Mouse (Mus musculus) kidney, postnatal 10 days (tissue): ENCODE measurements at regions not wholly inside any gene's neighbourhood (a gene's known extent, or its start where the extent isn't known, plus 50 kb on each side); places are given as distances from the start of the nearest gene placed in this dataset.

Experiments used
- DNase-seq: peaks from one replicate; pipeline ENCODE4 v3.0.0; 2021; ENCODE audit warnings: mixed read lengths

- DNase-seq = no peak
These were observed 177.0 kb downstream of the Slc38a4 start for GRCm38 (mm10) chr15:96878796-96879195.

- DNase-seq = no peak
These were observed 177.8 kb downstream of the Slc38a4 start for GRCm38 (mm10) chr15:96877931-96878330.

- DNase-seq = no peak
These were observed 177.7 kb upstream of the Slc38a2 start for GRCm38 (mm10) chr15:96877271-96877670.

- DNase-seq = peak; percentile 74
These were observed 174.6 kb upstream of the Slc38a2 start for GRCm38 (mm10) chr15:96874145-96874544.

DNA sequence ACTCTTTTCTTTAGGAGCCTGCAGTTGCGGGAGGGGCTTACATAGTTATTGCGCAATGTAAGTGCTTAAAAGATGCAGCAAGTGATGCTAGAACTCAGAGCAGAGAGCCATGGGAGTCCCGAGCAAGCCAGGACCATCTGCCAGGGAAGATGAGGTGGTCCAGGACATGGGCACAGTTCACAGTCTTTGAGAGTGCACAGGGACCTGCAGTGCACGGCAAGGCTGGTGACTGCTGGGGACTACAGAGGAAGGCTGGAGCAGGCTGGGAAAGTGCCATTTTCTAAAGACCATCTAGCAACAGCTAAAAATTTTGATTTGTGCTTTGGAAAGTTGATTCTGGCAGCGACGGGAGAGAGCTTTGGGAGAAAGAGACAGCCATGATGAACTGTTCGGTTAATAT is 174.0 kb upstream of the Slc38a2 start:
- DNase-seq = peak; percentile 51

GRCm38 (mm10) chr15:96873126-96873525 is 173.6 kb upstream of the Slc38a2 start:
- no peak for DNase-seq

- no peak for DNase-seq
These were observed 168.2 kb upstream of the Slc38a2 start for GRCm38 (mm10) chr15:96867701-96868100.

DNA sequence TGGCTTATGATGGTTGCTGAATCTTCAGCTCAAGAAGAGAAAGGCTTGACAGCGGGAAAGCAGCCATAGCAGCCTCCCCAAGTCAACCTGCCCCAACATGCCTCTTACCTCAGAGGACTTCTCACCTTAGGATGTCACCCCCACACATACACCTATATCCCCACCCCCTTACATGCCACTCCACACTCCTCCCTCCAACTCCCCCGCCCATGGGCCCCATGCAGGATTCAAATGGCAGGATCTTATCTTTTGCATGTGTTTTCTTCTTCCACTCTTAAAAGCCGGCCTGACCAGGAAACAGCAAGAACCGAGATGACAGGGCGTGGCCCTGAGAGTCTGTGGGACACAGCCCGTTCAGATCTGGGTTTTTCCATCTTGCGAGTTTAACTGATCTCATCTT is 166.4 kb upstream of the Slc38a2 start:
- DNase-seq = no peak

GRCm38 (mm10) chr15:96857709-96858108 is 158.2 kb upstream of the Slc38a2 start:
- no peak for DNase-seq

DNA sequence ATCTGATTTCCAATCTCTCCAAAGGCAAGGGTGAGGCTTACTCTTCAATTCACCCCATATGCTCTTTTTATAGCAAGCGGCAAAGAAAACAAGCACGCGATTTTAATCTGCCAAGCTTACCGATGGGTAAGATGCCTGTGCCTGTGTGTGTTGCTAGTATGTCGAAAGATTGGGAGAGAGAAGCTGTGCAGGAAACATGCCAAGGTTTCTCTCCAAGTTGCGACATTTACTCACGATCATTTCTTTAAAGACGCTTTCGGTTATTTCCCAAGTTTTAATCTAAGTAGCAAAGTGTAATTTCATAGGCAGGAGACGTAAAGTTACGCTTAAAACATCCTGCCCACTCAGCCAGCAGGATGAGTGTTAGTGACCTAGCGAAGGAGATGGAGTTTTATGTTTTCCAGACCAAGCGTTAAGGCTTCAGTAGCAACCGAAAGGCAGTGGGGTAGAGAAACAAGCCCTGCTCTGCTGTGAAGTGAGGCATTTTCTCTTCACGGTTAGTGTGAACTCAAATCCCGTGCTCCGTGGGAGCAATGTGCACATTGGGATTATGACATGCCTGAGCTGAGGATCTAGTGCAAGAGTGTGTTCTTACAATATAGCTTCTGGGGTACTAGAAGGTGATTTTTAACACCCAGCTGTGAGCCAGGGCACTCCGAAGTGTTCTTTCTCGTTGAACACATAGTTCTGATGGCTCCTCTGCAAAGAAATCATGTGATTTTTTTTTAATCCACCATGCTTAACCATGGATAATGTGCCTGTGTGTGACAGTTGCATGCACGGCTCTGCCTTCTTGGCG is 152.6 kb upstream of the Slc38a2 start:
- DNase-seq = no peak

DNA sequence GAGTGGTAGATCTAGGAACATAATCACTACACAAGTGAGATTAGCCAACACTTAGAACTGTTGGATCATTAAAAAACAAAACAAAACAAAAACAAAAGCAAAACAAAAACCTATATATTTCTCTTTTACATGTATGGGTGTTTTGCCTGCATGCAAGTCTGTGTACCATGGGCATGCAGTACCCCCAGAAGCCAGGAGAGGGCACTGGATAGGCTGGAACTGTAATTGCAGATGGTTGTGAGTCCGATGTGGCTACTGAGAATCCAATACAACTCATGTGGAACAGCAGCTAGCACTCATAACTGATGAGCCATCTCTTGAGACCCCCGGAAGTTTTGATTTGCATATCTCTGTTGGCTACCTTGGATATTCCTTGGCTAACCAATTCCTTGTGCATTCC is 148.6 kb upstream of the Slc38a2 start:
- peak; percentile 43 for DNase-seq

GRCm38 (mm10) chr15:96845221-96845620 is 145.7 kb upstream of the Slc38a2 start:
- no peak for DNase-seq

- no peak for DNase-seq
These were observed 144.8 kb upstream of the Slc38a2 start for GRCm38 (mm10) chr15:96844290-96844689.

DNA sequence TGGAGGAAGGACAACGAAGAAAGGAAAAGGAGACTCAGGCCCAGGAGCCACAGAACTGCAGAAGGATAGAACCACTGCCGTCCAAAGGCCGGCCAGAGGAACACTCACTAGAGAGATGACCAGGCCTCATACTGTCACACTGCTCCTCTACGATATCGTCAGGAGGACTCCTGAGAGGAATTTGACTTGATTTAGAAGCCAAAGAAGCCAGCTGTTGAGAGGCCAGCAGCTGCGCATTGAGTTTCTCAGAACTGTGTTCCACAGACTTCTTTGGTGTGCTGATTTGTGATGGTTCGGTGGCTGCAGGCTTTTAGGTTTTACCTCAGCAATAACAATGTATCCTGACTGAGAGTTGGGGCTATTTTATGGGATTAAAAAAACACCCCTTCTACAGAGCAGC is 144.1 kb upstream of the Slc38a2 start:
- peak; percentile 10 for DNase-seq

GRCm38 (mm10) chr15:96842881-96843280 is 143.4 kb upstream of the Slc38a2 start:
- DNase-seq = no peak

- no peak for DNase-seq
These were observed 137.1 kb upstream of the Slc38a2 start for GRCm38 (mm10) chr15:96836670-96837069.

DNA sequence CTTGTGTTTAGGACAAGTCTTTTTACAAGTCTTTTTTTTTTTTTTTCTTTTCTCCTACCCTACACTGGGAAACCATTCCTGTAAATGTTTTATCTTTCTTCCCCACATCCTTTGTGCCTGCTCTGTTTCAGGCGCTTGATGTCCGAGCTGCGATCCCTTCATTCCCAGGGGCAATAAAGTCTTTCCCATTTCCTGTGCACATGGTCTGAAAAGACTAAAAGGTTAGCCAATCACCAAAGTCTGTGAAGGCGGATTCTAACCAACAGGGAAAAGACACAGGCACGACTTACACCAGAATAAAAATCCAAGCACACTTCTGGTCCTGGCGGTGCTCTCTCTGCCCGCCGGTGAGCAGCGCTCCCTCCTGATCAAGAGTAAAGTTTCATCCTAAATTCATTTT is 135.3 kb upstream of the Slc38a2 start:
- no peak for DNase-seq

GRCm38 (mm10) chr15:96834162-96834843 is 134.8 kb upstream of the Slc38a2 start:
- no peak for DNase-seq

- no peak for DNase-seq
These were observed 132.9 kb upstream of the Slc38a2 start for GRCm38 (mm10) chr15:96832389-96832788.

GRCm38 (mm10) chr15:96831256-96831655 is 131.7 kb upstream of the Slc38a2 start:
- no peak for DNase-seq

GRCm38 (mm10) chr15:96830578-96830977 is 131.0 kb upstream of the Slc38a2 start:
- no peak for DNase-seq

- DNase-seq = peak; percentile 24
These were observed 130.4 kb upstream of the Slc38a2 start for GRCm38 (mm10) chr15:96829941-96830340.

DNA sequence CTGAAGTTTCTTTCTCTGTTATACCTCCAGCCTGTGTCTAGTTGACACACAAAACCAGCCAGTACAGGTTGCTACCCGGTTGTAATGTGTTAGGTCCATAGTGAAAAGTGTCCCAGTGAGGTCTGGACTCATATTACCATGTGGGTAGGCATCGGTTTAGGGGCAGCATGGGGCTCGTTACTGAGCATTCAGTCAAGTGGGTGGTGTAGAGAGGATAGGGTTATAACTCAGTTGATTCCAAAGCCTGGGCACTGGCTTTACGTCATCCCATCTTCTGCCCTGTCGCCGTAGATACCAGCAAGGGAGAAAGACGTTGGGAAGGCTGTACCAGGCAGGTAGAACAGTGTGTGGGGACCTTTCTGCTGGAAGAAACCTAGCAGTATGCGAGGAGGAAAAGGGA is 129.2 kb upstream of the Slc38a2 start:
- DNase-seq = no peak

DNA sequence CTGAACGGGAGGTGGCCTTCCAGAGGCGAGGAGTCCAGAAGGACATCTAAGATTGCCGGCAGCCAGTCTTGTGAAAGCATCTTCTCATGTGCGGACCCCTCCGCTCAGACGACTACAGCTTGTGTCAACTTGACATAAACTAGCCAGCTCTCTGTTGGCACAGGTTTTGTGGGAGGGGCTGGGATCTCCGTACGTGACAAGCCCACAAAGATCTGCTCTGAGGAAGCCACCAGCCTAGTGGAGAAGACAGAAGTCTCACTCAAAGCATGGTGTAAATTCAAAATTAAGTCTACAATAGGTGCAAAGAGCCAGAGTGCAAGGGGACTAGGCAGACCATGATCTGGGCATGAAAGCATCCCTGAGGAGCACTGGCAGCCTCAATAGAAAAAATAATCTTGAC is 128.4 kb upstream of the Slc38a2 start:
- no peak for DNase-seq
